Comparison of ENCODE assay signal across 16 mouse cellular contexts in the genomic region with DNA sequence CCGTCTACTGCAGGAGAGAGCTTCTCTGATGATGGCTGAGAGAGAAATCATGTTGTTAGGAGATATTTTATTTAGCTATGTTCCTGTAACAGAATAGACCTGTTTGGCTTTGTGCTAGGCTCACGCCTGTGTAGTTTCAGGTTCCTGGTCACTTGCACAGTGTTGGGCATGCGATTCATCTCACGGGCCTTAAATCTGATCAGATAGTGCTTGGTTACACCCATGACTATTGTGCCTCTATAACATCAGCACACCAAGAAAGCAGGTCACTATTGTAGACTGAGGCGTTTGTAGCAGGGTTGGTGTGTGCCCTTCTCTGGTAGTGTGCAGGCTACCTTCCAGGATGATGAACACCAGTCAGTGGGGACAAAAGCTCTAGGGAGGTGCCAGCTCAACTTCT.
"Had no signal": no experiment of that assay in that cellular context is flagged by ENCODE, and none has a peak within 500 bp of the region (broad histone marks: within the 10 kb centered on the region; RNA-seq: fewer than 3 reads in every experiment).

No protein-coding gene starts in this region.

- H3K9me3 ChIP-seq: neural tube, embryonic 13.5 days; neural tube, embryonic 15.5 days; stomach, embryonic 15.5 days had no signal

- H3K9ac ChIP-seq: neural tube, embryonic 13.5 days; neural tube, embryonic 15.5 days; stomach, embryonic 15.5 days had no signal

- H3K4me2 ChIP-seq: neural tube, embryonic 13.5 days; neural tube, embryonic 15.5 days; stomach, embryonic 15.5 days had no signal

- H3K36me3 ChIP-seq: neural tube, embryonic 13.5 days; neural tube, embryonic 15.5 days; stomach, embryonic 15.5 days had no signal

- H3K4me1 ChIP-seq: neural tube, embryonic 13.5 days; neural tube, embryonic 15.5 days; stomach, embryonic 15.5 days had no signal

- DNase-seq: retina, postnatal 1 day; right cerebral cortex, adult 18-20 months; right cerebral cortex, postnatal 14 days; right cerebral cortex, postnatal 25 days; right cerebral cortex, postnatal 4 days; spleen, adult 18-20 months; thymus, adult 18-20 months; thymus, adult 2 months; thymus, postnatal 14 days; thymus, postnatal 25 days; thymus, postnatal 36 days; thymus, postnatal 4 days had no signal

- H3K27me3 ChIP-seq: neural tube, embryonic 13.5 days; neural tube, embryonic 15.5 days; stomach, embryonic 15.5 days had no signal

- H3K4me3 ChIP-seq: neural tube, embryonic 13.5 days; neural tube, embryonic 15.5 days; stomach, embryonic 15.5 days had no signal

- H3K27ac ChIP-seq: neural tube, embryonic 13.5 days; neural tube, embryonic 15.5 days; stomach, embryonic 15.5 days; stomach, postnatal 0 days had no signal
